Mouse (Mus musculus) embryonic fibroblast, embryonic 13.5 days (primary cell): ENCODE results near the gene Rasl11a.

Experiments used
- CTCF ChIP-seq: IDR thresholded peaks from 2 replicates; pipeline ENCODE4 v1.5.1; 2011; ENCODE audit warnings: mild to moderate bottlenecking, control low read depth, low read length, moderate library complexity, borderline replicate concordance; ENCODE audit not compliant: insufficient read depth
- POLR2A ChIP-seq: IDR thresholded peaks from 2 replicates; pipeline ENCODE4 v1.6.1; 2011; ENCODE audit warnings: low read depth, mild to moderate bottlenecking, control low read depth, low read length, moderate library complexity

GRCm38 (mm10) chr5:146883486-146884272 lies 38.8 kb downstream of the Rasl11a start:
- TF ChIP-seq POLR2A (no peak), CTCF (no peak)
